Mouse (Mus musculus) MEL (cell line): ENCODE measurements around the gene Olfr420. TPM values are rescaled to one million over a fixed set of nuclear protein-coding genes. Genes with fewer than 3 reads are reported as not detected.

Experiments used
- DNase-seq: peaks from one replicate; pipeline ENCODE4 v3.0.0; 2011; ENCODE audit warnings: low read depth, low spot score
- H3K27ac ChIP-seq: 2 replicates; pipeline ENCODE4 v1.5.1; 2012; ENCODE audit warnings: low read depth, mild to moderate bottlenecking, control low read depth, low read length, moderate library complexity; ENCODE audit not compliant: control insufficient read depth
- H3K27me3 ChIP-seq, 2 experiments: fragments of 150-350 bp in 1 of 2; sonication (generic) in 1 of 2; 2 replicates each; pipeline ENCODE4 v1.6.1; 2012; ENCODE audit warnings: low read length in 2 of 2, mild to moderate bottlenecking in 2 of 2, improper control_type of control experiment in 1 of 2, moderate library complexity in 1 of 2; ENCODE audit not compliant: insufficient read depth in 2 of 2, control insufficient read depth in 1 of 2
- H3K36me3 ChIP-seq, 2 experiments: 2 replicates each; pipeline ENCODE4 v1.6.1; 2012 to 2014; ENCODE audit warnings: low read length in 2 of 2, improper control_type of control experiment in 1 of 2, inconsistent platforms in 1 of 2, mild to moderate bottlenecking in 1 of 2; ENCODE audit not compliant: insufficient read depth in 2 of 2, control insufficient read depth in 1 of 2
- H3K4me1 ChIP-seq, 2 experiments: fragments of 150-350 bp in 1 of 2; sonication (generic) in 1 of 2; 2 replicates each; pipeline ENCODE4 v1.6.1; 2012; ENCODE audit warnings: low read length in 2 of 2, improper control_type of control experiment in 1 of 2, mild to moderate bottlenecking in 1 of 2; ENCODE audit not compliant: insufficient read depth in 2 of 2, control insufficient read depth in 1 of 2
- H3K4me3 ChIP-seq, 2 experiments: fragments of 150-350 bp in 1 of 2; sonication (generic) in 1 of 2; 2 replicates each; pipeline ENCODE4 v1.5.1; 2012; ENCODE audit warnings: low read depth in 2 of 2, low read length in 2 of 2, mild to moderate bottlenecking in 2 of 2, moderate library complexity in 2 of 2, control low read depth in 1 of 2, improper control_type of control experiment in 1 of 2; ENCODE audit not compliant: control insufficient read depth in 1 of 2, insufficient read depth in 1 of 2
- H3K79me2 ChIP-seq: 2 replicates; pipeline ENCODE4 v1.6.1; 2012; ENCODE audit warnings: mild to moderate bottlenecking, low read length, moderate library complexity; ENCODE audit not compliant: control insufficient read depth, poor library complexity, insufficient read depth
- H3K9ac ChIP-seq: 2 replicates; pipeline ENCODE4 v1.6.1; 2012; ENCODE audit warnings: low read depth, mild to moderate bottlenecking, control low read depth, low read length, moderate library complexity; ENCODE audit not compliant: control insufficient read depth, poor library complexity, severe bottlenecking
- H3K9me3 ChIP-seq: fragments of 150-350 bp; sonication (generic); replicated peaks from 2 replicates; pipeline ENCODE4 v1.6.1; 2012; ENCODE audit warnings: mild to moderate bottlenecking, low read length, improper control_type of control experiment, moderate library complexity; ENCODE audit not compliant: insufficient read depth
- CTCF ChIP-seq, 3 experiments: IDR thresholded peaks in 2 of 3; conservative IDR thresholded peaks in 1 of 3; 2 replicates each; pipeline ENCODE4 v1.5.1; 2011 to 2012; ENCODE audit warnings: low read length in 3 of 3, low read depth in 2 of 3, mild to moderate bottlenecking in 2 of 3, improper control_type of control experiment in 1 of 3, inconsistent platforms in 1 of 3, mixed read lengths in 1 of 3, moderate library complexity in 1 of 3; ENCODE audit not compliant: control insufficient read depth in 1 of 3, insufficient read depth in 1 of 3, poor library complexity in 1 of 3, severe bottlenecking in 1 of 3
- E2F4 ChIP-seq: IDR thresholded peaks from 2 replicates; pipeline ENCODE4 v1.6.1; 2011; ENCODE audit warnings: low read depth, low read length, improper control_type of control experiment, borderline replicate concordance
- EP300 ChIP-seq, 2 experiments: IDR thresholded peaks; 2 replicates each; pipeline ENCODE4 v1.6.1; 2011; ENCODE audit warnings: improper control_type of control experiment in 2 of 2, low read length in 2 of 2, low read depth in 1 of 2, mild to moderate bottlenecking in 1 of 2
- HCFC1 ChIP-seq: IDR thresholded peaks from 2 replicates; pipeline ENCODE4 v1.6.1; 2012; ENCODE audit warnings: low read depth, mild to moderate bottlenecking, inconsistent platforms, low read length, improper control_type of control experiment, moderate library complexity
- JUND ChIP-seq: IDR thresholded peaks from 2 replicates; pipeline ENCODE4 v1.6.1; 2011; ENCODE audit warnings: low read depth, mild to moderate bottlenecking, improper control_type of control experiment, low read length
- MAFK ChIP-seq: IDR thresholded peaks from 2 replicates; pipeline ENCODE4 v1.6.1; 2011; ENCODE audit warnings: low read depth, mild to moderate bottlenecking, low read length, improper control_type of control experiment, borderline replicate concordance
- MAX ChIP-seq: IDR thresholded peaks from 2 replicates; pipeline ENCODE4 v1.6.1; 2011; ENCODE audit warnings: low read length, improper control_type of control experiment
- MAZ ChIP-seq: IDR thresholded peaks from 2 replicates; pipeline ENCODE4 v1.6.1; 2012; ENCODE audit warnings: low read depth, mild to moderate bottlenecking, inconsistent platforms, low read length, improper control_type of control experiment
- MXI1 ChIP-seq: IDR thresholded peaks from 2 replicates; pipeline ENCODE4 v1.6.1; 2011; ENCODE audit warnings: mild to moderate bottlenecking, low read depth, low read length, improper control_type of control experiment
- MYB ChIP-seq: IDR thresholded peaks from 2 replicates; pipeline ENCODE4 v1.6.1; 2011; ENCODE audit warnings: mild to moderate bottlenecking, low read depth, low read length, improper control_type of control experiment
- NELFE ChIP-seq: IDR thresholded peaks from 2 replicates; pipeline ENCODE4 v1.6.1; 2011; ENCODE audit warnings: low read depth, low read length, improper control_type of control experiment
- SMC3 ChIP-seq: IDR thresholded peaks from 2 replicates; pipeline ENCODE4 v1.6.1; 2011; ENCODE audit warnings: low read depth, low read length, improper control_type of control experiment
- TAL1 ChIP-seq: IDR thresholded peaks from 2 replicates; pipeline ENCODE4 v1.6.1; 2012; ENCODE audit warnings: mild to moderate bottlenecking, inconsistent platforms, low read length, moderate library complexity, mixed read lengths
- TBP ChIP-seq: IDR thresholded peaks from 2 replicates; pipeline ENCODE4 v1.8.0; 2011; ENCODE audit warnings: low read depth, low read length, improper control_type of control experiment
- TCF12 ChIP-seq: IDR thresholded peaks from 2 replicates; pipeline ENCODE4 v1.6.1; 2014; ENCODE audit warnings: low read depth, mild to moderate bottlenecking, inconsistent platforms, low read length, improper control_type of control experiment, moderate library complexity
- UBTF ChIP-seq: IDR thresholded peaks from 2 replicates; pipeline ENCODE4 v1.6.1; 2012; ENCODE audit warnings: low read depth, mild to moderate bottlenecking, inconsistent platforms, low read length, improper control_type of control experiment, moderate library complexity, borderline replicate concordance; ENCODE audit not compliant: insufficient read depth
- USF2 ChIP-seq, 2 experiments: IDR thresholded peaks; 2 replicates each; pipeline ENCODE4 v1.6.1; 2011 to 2012; ENCODE audit warnings: improper control_type of control experiment in 2 of 2, low read length in 2 of 2, borderline replicate concordance in 1 of 2, inconsistent platforms in 1 of 2, low read depth in 1 of 2, mild to moderate bottlenecking in 1 of 2; ENCODE audit not compliant: insufficient read depth in 1 of 2
- ZKSCAN1 ChIP-seq: IDR thresholded peaks from 2 replicates; pipeline ENCODE4 v1.6.1; 2012; ENCODE audit warnings: low read depth, mild to moderate bottlenecking, inconsistent platforms, low read length, improper control_type of control experiment, moderate library complexity
- ZMIZ1 ChIP-seq: IDR thresholded peaks from 2 replicates; pipeline ENCODE4 v1.6.1; 2012; ENCODE audit warnings: low read depth, mild to moderate bottlenecking, inconsistent platforms, low read length, improper control_type of control experiment, moderate library complexity
- polyA plus RNA-seq, 2 experiments: library from polyadenylated mRNA; stranded (reverse) in 1 of 2; unstranded in 1 of 2; fragments of >175 nt in 1 of 2; fragments of >200 nt in 1 of 2; gene quantifications; 2 replicates each; pipeline versions ENCODE4 v1.2.1 to v1.2.4; 2012; ENCODE audit warnings: low replicate concordance in 2 of 2, low read depth in 1 of 2; ENCODE audit not compliant: insufficient read length in 2 of 2, insufficient read depth in 1 of 2, missing spikeins in 1 of 2
- total RNA-seq: library from RNA; depleted of rRNA; stranded (reverse); fragments of 300-350 nt; gene quantifications from 2 replicates; pipeline ENCODE4 v1.2.3, GENCODE M21; 2012

The Olfr420 gene
- total and polyA plus RNA-seq, 3 experiments, result not detected

GRCm38 (mm10) chr1:174149289-174149688 is 6.1 kb upstream of the Olfr420 start:
- no peaks in the 10 kb centered on the region for H3K9me3 ChIP-seq
- no peak overlapping the region for H3K9ac ChIP-seq
- H3K4me1 ChIP-seq, result no peaks in the 10 kb centered on the region
- H3K79me2 ChIP-seq, result no peaks in the 10 kb centered on the region
- H3K4me3 ChIP-seq, result no peak overlapping the region
- DNase-seq, result no peak
- H3K36me3 ChIP-seq, result no peaks in the 10 kb centered on the region
- no peak for TF ChIP-seq MYB
- TF ChIP-seq NELFE, result no peak
- no peak for TF ChIP-seq ZKSCAN1
- no peak for TF ChIP-seq MXI1
- TF ChIP-seq USF2 (IDR thresholded peaks at IDR 0.05; ENCODE audit: borderline replicate concordance in 1 of 2, insufficient read depth in 1 of 2, low read depth in 1 of 2, low read length in 2 of 2), result no peak
- no peak for TF ChIP-seq TAL1
- no peak for TF ChIP-seq TBP
- no peak for TF ChIP-seq EP300 (IDR thresholded peaks at IDR 0.05; ENCODE audit: low read depth in 1 of 2, low read length in 2 of 2)
- no peak for TF ChIP-seq MAZ
- no peak for TF ChIP-seq ZMIZ1
- no peak for TF ChIP-seq SMC3
- no peak for TF ChIP-seq E2F4
- TF ChIP-seq JUND, result no peak
- TF ChIP-seq, all 39 proteins: peak for 0
- Histone ChIP-seq H3K27me3 (peaks cover 0 to 3% of the 10 kb centered on the region in 2 experiments; a peak in 2 of 4 replicates), H3K27ac (no peak overlapping the region)

GRCm38 (mm10) chr1:174157622-174158021 is 2.2 kb downstream of the Olfr420 start:
- H3K27me3 ChIP-seq, result no peaks in the 10 kb centered on the region; a peak in 1 of 4 replicates
- no peak overlapping the region for H3K4me3 ChIP-seq
- no peak for TF ChIP-seq MAX
- TF ChIP-seq HCFC1, result no peak
- TF ChIP-seq TCF12, result no peak
- no peak for TF ChIP-seq ZKSCAN1
- TF ChIP-seq UBTF, result no peak
- TF ChIP-seq CTCF (IDR thresholded peaks at IDR 0.05 in 2 of 3, conservative IDR thresholded peaks at IDR 0.05 in 1 of 3; ENCODE audit: control insufficient read depth in 1 of 3, insufficient read depth in 1 of 3, low read depth in 2 of 3, low read length in 3 of 3, poor library complexity in 1 of 3, severe bottlenecking in 1 of 3), result no peak
- no peak for TF ChIP-seq SMC3
- no peak for TF ChIP-seq MAFK
- no peak for DNase-seq
- H3K79me2 ChIP-seq, result no peaks in the 10 kb centered on the region
- H3K27ac ChIP-seq, result no peak overlapping the region
- no peak overlapping the region for H3K9ac ChIP-seq
- H3K9me3 ChIP-seq, result no peaks in the 10 kb centered on the region
- peaks cover 0 to 7% of the 10 kb centered on the region in 2 experiments; a peak in 1 of 4 replicates for H3K4me1 ChIP-seq
- H3K36me3 ChIP-seq, result no peaks in the 10 kb centered on the region; a peak in 1 of 4 replicates
